Mouse (Mus musculus) stomach, adult 2 months (tissue): ENCODE results near the gene Cdc42bpa. TPM values are rescaled to one million over a fixed set of nuclear protein-coding genes. Genes with fewer than 3 reads are reported as not detected.

Source experiments
- polyA plus RNA-seq: library from polyadenylated mRNA; depleted of rRNA; stranded (reverse); fragments of >200 nt; gene quantifications from 2 replicates; pipeline ENCODE4 v1.2.3, GENCODE M21; 2012; rRNA removed

Gene Cdc42bpa
- polyA plus RNA-seq: 6.8 and 7.4 TPM in 2 replicates

GRCm38 (mm10) chr1:179959721-179960542, at the start of gene Cdc42bpa:
Gene Cdc42bpa, plus strand, starts transcription at chr1:179960472.

DNA sequence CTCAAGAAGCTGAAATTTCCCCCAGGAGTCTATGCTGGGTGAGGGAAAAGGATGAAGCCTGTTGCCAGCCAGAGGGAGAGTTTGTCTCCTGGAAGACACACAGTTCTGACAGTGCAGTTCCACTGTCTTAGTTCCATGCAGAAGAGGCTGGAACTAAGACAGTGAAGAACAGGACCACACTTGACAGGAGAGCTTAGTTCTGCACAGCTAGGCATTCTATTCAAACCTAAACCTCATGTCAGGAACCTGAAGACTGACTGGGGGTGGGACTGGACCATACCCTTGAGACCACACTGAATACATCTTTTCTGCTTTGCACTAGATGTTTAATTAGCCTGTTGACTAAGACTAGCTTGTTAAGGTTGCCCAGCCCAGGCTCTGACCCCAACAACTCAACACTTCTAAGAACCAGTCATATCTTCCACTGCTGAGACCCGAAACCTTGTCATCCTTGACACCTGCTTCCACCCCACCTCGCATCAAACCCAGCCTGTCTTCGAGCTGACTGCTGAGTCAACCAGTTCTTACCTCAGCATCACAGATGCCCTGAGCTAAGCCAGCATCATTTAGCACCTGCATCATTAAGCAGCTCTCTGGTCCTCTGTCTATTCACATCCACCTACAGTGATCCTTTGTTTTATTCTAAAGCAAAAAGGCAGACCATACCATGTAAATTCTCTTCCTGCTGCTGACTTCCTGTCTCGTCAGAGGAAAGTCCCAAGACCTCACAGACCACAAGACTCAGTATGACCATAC, 238.9 kb downstream of the Cdc42bpa start, which contains the start of gene Coq8a:
TSS of gene Coq8a (minus strand) at position 644 of the 756 bp plus-strand sequence.

Other genes starting within 250 kb of the Cdc42bpa start
- gene Kif28, start 215.2 kb upstream of the Cdc42bpa start, polyA plus RNA-seq: not detected in 2 replicates
- gene Gm10518, start 157.1 kb upstream of the Cdc42bpa start, polyA plus RNA-seq: not detected in 2 replicates
- 0.69 and 0.83 TPM in 2 replicates for gene Ahctf1, start 156.8 kb upstream of the Cdc42bpa start, polyA plus RNA-seq
- gene Coq8a, start 239.1 kb downstream of the Cdc42bpa start, polyA plus RNA-seq: 9.2 and 16.6 TPM in 2 replicates